Mouse (Mus musculus) liver, embryonic 14.5 days (tissue): Measurements from ENCODE around the gene Rgs19. TPM values are rescaled to one million over a fixed set of nuclear protein-coding genes. Genes with fewer than 3 reads are reported as not detected.

Experiments
- ATAC-seq: fragments of 200-750 bp; cut with Nextera tagmentation; 2 replicates; pipeline ENCODE4 v1.8.0; 2017; ENCODE audit warnings: moderate number of reproducible peaks, mild to moderate bottlenecking, moderate library complexity; ENCODE audit not compliant: insufficient read depth
- DNase-seq, 3 experiments: peaks; one replicate each; pipeline ENCODE4 v3.0.0-alpha.2; 2012 to 2013; ENCODE audit warnings: low read depth in 3 of 3, low spot score in 3 of 3
- H3K27ac ChIP-seq: fragments of 300-500 bp; sonication (generic); 2 replicates; pipeline ENCODE4 v1.5.1; 2014; ENCODE audit warnings: moderate library complexity, mild to moderate bottlenecking, control low read depth, inconsistent platforms
- H3K27me3 ChIP-seq: fragments of 300-500 bp; sonication (generic); 2 replicates; pipeline ENCODE4 v1.6.1; 2014; ENCODE audit warnings: mild to moderate bottlenecking, low read length, moderate library complexity; ENCODE audit not compliant: control insufficient read depth, insufficient read depth
- H3K36me3 ChIP-seq: fragments of 300-500 bp; sonication (generic); replicated peaks from 2 replicates; pipeline ENCODE4 v1.6.1; 2014; ENCODE audit warnings: low read depth; ENCODE audit not compliant: control insufficient read depth, insufficient read depth
- H3K4me1 ChIP-seq, 2 experiments: fragments of 200-500 bp in 1 of 2; fragments of 300-500 bp in 1 of 2; sonication (generic) in 1 of 2; replicated peaks; 2 replicates each; pipeline ENCODE4 v1.6.1; 2012 to 2014; ENCODE audit warnings: antibody characterized with exemption in 1 of 2, inconsistent platforms in 1 of 2, low read length in 1 of 2; ENCODE audit not compliant: control insufficient read depth in 2 of 2, insufficient read depth in 2 of 2
- H3K4me2 ChIP-seq: fragments of 300-500 bp; sonication (generic); 2 replicates; pipeline ENCODE4 v1.6.1; 2014; ENCODE audit warnings: low read depth, mild to moderate bottlenecking, control low read depth, moderate library complexity
- H3K4me3 ChIP-seq, 2 experiments: fragments of 200-500 bp in 1 of 2; fragments of 300-500 bp in 1 of 2; sonication (generic) in 1 of 2; 2 replicates each; pipeline ENCODE4 v1.5.1; 2012 to 2014; ENCODE audit warnings: low read depth in 2 of 2, low read length in 2 of 2, mild to moderate bottlenecking in 2 of 2, control low read depth in 1 of 2, inconsistent platforms in 1 of 2, moderate library complexity in 1 of 2; ENCODE audit not compliant: insufficient read depth in 1 of 2
- H3K9ac ChIP-seq: fragments of 300-500 bp; sonication (generic); replicated peaks from 2 replicates; pipeline ENCODE4 v1.6.1; 2014; ENCODE audit warnings: mild to moderate bottlenecking, control low read depth, moderate library complexity
- H3K9me3 ChIP-seq: fragments of 300-500 bp; sonication (generic); 2 replicates; pipeline ENCODE4 v1.6.1; 2016; ENCODE audit warnings: low read length, mixed read lengths; ENCODE audit not compliant: control insufficient read depth
- CTCF ChIP-seq: IDR thresholded peaks from 2 replicates; pipeline ENCODE4 v1.5.1; 2016; ENCODE audit warnings: antibody characterized with exemption, low read depth, control low read depth
- EP300 ChIP-seq: IDR thresholded peaks from 2 replicates; pipeline ENCODE4 v1.6.1; 2016; ENCODE audit warnings: antibody characterized with exemption, low read depth
- WGBS: fragments of 180-500 bp; shearing (Covaris S2); extraction: QIAGEN DNeasy Blood & Tissue Kit; methylation state at CpG from one replicate; pipeline ENCODE4 v1.1.7; 2014; ENCODE audit not compliant: insufficient replicate concordance; 5-methylcytosine and 5-hydroxymethylcytosine counted together
- polyA plus RNA-seq, 2 experiments: library from polyadenylated mRNA; depleted of rRNA in 1 of 2; stranded (reverse) in 1 of 2; unstranded in 1 of 2; fragments of >200 nt; fragmentation: Nextera tagmentation in 1 of 2; extraction: Ambion mirVana in 1 of 2; gene quantifications; 2 replicates each; pipeline versions ENCODE4 v1.2.1 to v1.2.3; 2012 to 2014

Gene Rgs19
- polyA plus RNA-seq, 2 experiments = 20.6 to 21.0 TPM

GRCm38 (mm10) chr2:181692304-181692703, 1.5 kb downstream of the Rgs19 start:
- H3K9ac ChIP-seq = no peak overlapping the region
- H3K4me2 ChIP-seq = peak overlapping the region; percentile 71
- H3K9me3 ChIP-seq = no peaks in the 10 kb centered on the region
- no peak overlapping the region for H3K27ac ChIP-seq
- H3K27me3 ChIP-seq = no peaks in the 10 kb centered on the region; the same call in 1 of the 2 replicates
- ATAC-seq = no peak
- peak overlapping the region in 1 of 2 experiments; percentile 53; a peak in 1 of 4 replicates for H3K4me3 ChIP-seq
- no peaks in the 10 kb centered on the region for H3K36me3 ChIP-seq
- TF ChIP-seq EP300 (no peak), CTCF (no peak)
- DNase-seq = no peak
- H3K4me1 ChIP-seq = peaks cover 0 to 3% of the 10 kb centered on the region in 2 experiments; a peak in 2 of 4 replicates
- WGBS = 59% methylated on average over 3 of the region's 3 CpGs

- H3K27me3 ChIP-seq = no peaks in the 10 kb centered on the region; the same call in 1 of the 2 replicates
- no peaks in the 10 kb centered on the region for H3K36me3 ChIP-seq
- H3K4me2 ChIP-seq = peak overlapping the region; percentile 71
- WGBS = 26% methylated on average over 4 of the region's 4 CpGs
- no peak overlapping the region for H3K9ac ChIP-seq
- H3K4me3 ChIP-seq = peak overlapping the region in 1 of 2 experiments; percentile 10; a peak in 1 of 4 replicates
- no peaks in the 10 kb centered on the region for H3K9me3 ChIP-seq
- ATAC-seq = no peak
- no peak for DNase-seq
- TF ChIP-seq CTCF (no peak), EP300 (no peak)
- no peak overlapping the region for H3K27ac ChIP-seq
- peaks cover 0 to 3% of the 10 kb centered on the region in 2 experiments; a peak in 2 of 4 replicates for H3K4me1 ChIP-seq
Observed at GRCm38 (mm10) chr2:181691571-181691970, 2.2 kb downstream of the Rgs19 start.

GRCm38 (mm10) chr2:181691083-181691482, 2.7 kb downstream of the Rgs19 start:
- no peak for ATAC-seq
- 66% methylated on average over 6 of the region's 6 CpGs for WGBS
- peaks cover 0 to 3% of the 10 kb centered on the region in 2 experiments; a peak in 2 of 4 replicates for H3K4me1 ChIP-seq
- peak overlapping the region; percentile 26; the same call in 1 of the 2 replicates for H3K4me2 ChIP-seq
- no peak overlapping the region for H3K9ac ChIP-seq
- no peak for TF ChIP-seq CTCF
- TF ChIP-seq EP300 = no peak
- no peaks in the 10 kb centered on the region for H3K36me3 ChIP-seq
- H3K27me3 ChIP-seq = no peaks in the 10 kb centered on the region; the same call in 1 of the 2 replicates
- no peak for DNase-seq
- H3K4me3 ChIP-seq = peak overlapping the region in 1 of 2 experiments; percentile 10; a peak in 1 of 4 replicates
- no peak overlapping the region for H3K27ac ChIP-seq
- no peaks in the 10 kb centered on the region for H3K9me3 ChIP-seq

- TF ChIP-seq EP300 (no peak), CTCF (no peak)
- WGBS = 78% methylated on average over 10 of the region's 10 CpGs
- DNase-seq = no peak
- Histone ChIP-seq H3K27me3 (no peaks in the 10 kb centered on the region; the same call in 1 of the 2 replicates), H3K4me1 (peaks cover 0 to 3% of the 10 kb centered on the region in 2 experiments; a peak in 2 of 4 replicates), H3K36me3 (no peaks in the 10 kb centered on the region), H3K27ac (no peak overlapping the region), H3K4me3 (no peak overlapping the region), H3K9ac (no peak overlapping the region), H3K4me2 (no peak overlapping the region), H3K9me3 (no peaks in the 10 kb centered on the region)
- ATAC-seq = no peak
Observed at GRCm38 (mm10) chr2:181689466-181690160, 4.2 kb downstream of the Rgs19 start.

GRCm38 (mm10) chr2:181687586-181687985, 6.2 kb downstream of the Rgs19 start:
- H3K4me2 ChIP-seq = no peak overlapping the region
- no peak for ATAC-seq
- TF ChIP-seq EP300 = no peak
- TF ChIP-seq CTCF = no peak
- H3K27ac ChIP-seq = no peak overlapping the region
- no peak overlapping the region for H3K4me3 ChIP-seq
- no peaks in the 10 kb centered on the region for H3K27me3 ChIP-seq
- no peaks in the 10 kb centered on the region for H3K36me3 ChIP-seq
- no peak for DNase-seq
- H3K4me1 ChIP-seq = no peaks in the 10 kb centered on the region
- H3K9me3 ChIP-seq = no peaks in the 10 kb centered on the region
- H3K9ac ChIP-seq = no peak overlapping the region
- WGBS = 75% methylated on average over 8 of the region's 8 CpGs
